Mouse (Mus musculus) brain, adult 2 months (tissue): ENCODE data around the gene Snx13.

ENCODE experiments used
- DNase-seq: peaks from one replicate; pipeline ENCODE4 v3.0.0; 2011; ENCODE audit warnings: low read depth, low spot score

Snx13 gene

GRCm38 (mm10) chr12:35046999-35047319, at the start of gene Snx13:
Snx13 (plus strand) TSS chr12:35047186.
- DNase-seq: peak; percentile 96

DNA sequence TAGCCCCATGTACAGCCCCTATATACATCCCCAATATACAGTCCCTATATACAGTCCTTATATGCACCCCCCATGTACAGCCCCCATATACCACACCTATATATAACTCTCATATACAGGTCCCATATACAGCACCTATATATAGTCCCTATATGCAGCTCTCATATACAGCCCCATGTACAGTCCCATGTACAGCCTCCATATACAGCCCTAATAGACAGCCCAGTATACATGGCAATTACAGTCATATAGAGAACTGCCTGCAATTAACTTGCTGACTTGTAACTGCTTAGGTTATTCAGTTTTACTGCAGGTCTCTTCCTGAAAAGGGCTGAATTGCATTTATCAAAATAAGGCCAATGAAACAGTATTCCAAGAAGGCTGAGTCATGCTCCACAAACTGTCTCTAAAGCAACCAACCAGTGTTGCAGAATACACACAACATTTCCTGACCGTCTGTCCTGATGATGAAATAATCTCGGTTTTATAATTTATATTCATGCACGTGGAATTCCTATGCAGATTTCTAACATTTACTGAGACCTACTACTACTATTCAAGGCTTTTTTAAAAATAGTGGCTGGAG, 49.3 kb upstream of the Snx13 start:
- peak; percentile 30 for DNase-seq

DNA sequence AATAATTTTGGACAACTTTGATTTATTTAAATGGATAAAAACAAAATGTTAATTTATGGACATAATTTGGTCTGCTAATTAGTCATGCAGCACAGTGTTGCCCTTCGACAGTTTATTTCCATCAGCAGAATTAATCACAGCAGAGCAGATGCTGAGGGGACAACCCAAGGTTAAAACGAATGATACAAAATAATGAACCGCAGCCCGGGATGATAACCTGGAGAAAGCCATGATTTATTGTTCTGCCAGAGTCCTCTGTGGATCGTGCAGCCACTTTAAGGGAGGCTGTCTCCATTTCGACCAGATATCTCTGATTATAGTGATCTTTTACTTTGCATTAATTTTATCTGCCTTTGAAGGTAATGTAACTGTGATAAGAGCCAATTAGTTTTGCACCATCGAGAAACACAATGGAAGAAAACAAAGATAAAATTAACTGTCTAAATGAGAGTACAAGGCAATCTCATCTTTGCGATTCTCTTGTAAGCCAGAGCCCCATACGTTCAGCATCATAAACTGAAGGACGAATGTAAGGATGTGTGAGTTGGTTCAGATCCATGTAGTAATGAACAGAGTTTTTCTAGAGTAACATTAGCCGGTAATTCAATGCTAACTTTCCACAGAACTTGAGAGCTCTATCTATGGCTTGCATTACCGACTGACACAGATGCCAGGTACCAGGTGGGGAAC, 48.1 kb upstream of the Snx13 start:
- no peak for DNase-seq

- DNase-seq: no peak
Observed at GRCm38 (mm10) chr12:35000323-35000722, 46.7 kb upstream of the Snx13 start.

DNA sequence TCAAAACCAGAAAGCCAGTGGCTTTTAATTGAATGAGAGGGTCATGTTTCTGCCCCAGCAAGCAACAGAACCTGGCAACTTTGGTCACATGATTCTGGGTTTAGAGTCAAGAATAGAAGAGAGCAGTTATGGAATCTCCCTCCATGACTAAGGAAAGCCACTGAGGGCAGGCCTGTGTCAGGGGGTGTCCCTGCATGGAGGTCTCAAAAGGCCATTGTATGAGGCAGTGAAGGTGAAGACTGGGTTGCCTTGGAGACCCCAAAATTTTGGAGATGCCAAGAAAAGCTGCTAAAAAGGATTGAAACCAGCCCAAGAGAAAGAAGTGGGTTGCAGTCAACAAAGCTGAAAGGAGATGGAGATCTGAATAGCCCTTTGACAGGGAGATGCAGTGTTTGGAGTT, 41.2 kb upstream of the Snx13 start:
- no peak for DNase-seq

GRCm38 (mm10) chr12:35007851-35008250, 39.1 kb upstream of the Snx13 start:
- no peak for DNase-seq

GRCm38 (mm10) chr12:35008340-35009137, 38.4 kb upstream of the Snx13 start:
- DNase-seq: peak; percentile 67

- DNase-seq: no peak
Observed at GRCm38 (mm10) chr12:35011462-35011861, 35.5 kb upstream of the Snx13 start.

GRCm38 (mm10) chr12:35013950-35014349, 33.0 kb upstream of the Snx13 start:
- no peak for DNase-seq

DNA sequence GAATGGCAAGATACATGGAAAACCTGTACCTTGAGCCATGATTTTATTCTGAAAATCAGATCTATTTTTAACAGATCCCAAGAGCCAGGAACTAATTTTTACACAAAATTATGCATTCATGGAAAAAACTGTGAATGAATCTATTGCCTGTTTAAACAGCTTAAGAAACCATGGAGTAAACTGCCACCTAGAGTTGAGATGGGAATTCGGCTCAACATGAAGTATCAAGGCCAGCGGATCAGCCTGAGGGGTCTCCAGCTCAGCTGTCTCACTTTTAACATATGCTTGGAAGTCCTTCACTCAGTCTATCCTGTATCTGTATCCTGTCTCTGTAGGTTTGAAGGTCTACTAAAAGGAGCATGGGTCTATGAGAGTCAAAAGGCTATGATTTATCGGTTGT, 30.9 kb upstream of the Snx13 start:
- peak; percentile 78 for DNase-seq

GRCm38 (mm10) chr12:35016481-35017250, 30.3 kb upstream of the Snx13 start:
- DNase-seq: no peak

DNA sequence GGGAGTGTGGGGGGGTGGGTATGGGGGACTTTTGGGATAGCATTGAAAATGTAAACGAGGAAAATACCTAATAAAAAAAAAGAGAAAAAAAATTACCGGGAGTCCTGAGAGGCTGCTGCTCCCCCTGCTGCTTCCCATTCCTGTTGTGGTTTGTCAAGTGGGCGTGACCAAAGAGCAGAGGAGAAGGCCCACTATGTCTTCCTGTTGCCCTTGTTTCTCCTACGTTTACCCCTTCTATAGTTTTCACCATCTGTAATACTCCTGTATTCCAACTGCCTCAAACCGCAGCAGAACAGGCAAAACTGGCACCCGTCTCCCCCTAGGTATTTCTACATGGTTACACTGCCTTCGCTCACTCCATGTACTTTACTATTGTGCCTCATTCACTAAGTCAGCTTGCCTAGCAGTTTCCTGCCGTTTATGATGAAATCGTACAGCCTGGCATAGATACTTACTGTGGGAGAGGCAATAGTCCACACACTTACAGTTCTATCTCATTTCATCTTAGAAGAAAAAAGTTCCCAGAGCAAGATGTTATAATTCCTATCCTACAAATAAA, 28.2 kb upstream of the Snx13 start:
- DNase-seq: no peak

GRCm38 (mm10) chr12:35021285-35021684, 25.7 kb upstream of the Snx13 start:
- no peak for DNase-seq

DNA sequence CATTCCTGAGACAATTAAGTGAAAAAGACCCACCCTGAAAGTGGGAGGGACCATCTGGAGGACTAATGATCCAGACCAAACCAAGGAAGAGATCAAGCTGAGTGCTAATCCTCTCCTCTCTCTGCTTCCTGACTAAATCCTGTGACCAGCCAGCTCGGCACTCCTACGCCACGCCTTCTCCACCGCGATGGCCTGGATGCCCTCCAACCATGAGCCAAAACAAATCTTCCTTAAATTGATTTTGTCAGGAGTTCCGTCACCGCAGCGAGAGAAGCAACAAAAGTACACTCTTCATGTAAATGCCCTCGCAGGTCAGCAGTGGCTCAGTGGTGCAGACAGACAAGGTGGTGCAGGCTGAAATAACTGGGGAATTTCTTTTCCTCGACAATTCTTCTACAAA, 24.9 kb upstream of the Snx13 start:
- DNase-seq: no peak

GRCm38 (mm10) chr12:35025916-35026432, 21.0 kb upstream of the Snx13 start:
- no peak for DNase-seq

GRCm38 (mm10) chr12:35027533-35027932, 19.5 kb upstream of the Snx13 start:
- no peak for DNase-seq

DNA sequence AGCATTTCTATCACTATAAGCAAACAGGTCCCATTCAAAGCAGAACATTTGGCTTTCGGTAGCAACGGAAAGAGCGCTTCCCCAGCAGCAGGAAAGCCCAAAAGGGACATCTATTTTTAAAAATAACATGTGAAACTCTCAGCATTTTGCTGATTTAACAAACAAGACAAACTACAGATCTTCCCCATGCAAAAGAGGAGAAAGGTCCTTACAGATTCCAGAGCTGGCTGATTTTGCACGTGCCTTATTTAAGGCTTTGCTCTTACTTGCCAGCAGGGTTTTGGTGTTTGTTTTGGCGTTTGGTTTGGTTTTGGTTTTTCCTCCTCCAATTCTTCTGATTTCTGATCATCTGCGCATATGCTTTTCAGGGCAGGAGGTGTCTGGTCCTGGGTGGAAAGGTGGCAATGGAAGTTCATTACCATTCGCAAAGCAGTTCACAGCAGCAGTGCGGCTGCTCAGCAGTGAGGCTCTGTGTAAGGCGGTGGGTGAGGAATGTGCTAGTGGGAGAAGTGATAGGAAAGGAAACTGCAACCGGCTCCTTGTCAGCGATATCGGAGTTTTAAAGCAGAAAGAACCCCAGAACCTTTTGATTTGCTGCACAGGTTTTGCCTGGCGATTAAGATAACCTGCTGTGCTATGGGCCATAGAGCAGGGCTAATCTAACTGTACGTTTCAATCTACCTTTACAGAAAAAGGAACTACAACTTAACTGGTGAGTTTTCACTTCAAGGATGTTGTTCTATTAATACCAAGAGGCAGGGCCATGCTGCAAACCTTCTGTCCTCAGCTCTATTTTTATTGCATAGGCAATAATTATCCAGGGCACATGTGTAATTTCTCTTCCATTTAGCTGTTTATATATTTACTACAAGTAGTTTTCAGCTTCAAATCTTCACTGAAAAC, 8.1 kb upstream of the Snx13 start:
- peak; percentile 68 for DNase-seq

GRCm38 (mm10) chr12:35039571-35039936, 7.4 kb upstream of the Snx13 start:
- no peak for DNase-seq

- DNase-seq: no peak
Observed at GRCm38 (mm10) chr12:35041964-35042363, 5.0 kb upstream of the Snx13 start.

GRCm38 (mm10) chr12:35046310-35046998, 532 bp upstream of the Snx13 start:
- peak; percentile 68 for DNase-seq
